Mouse (Mus musculus) heart, embryonic 12.5 days (tissue): ENCODE data around the gene Tsfm. TPM values are rescaled to one million over a fixed set of nuclear protein-coding genes. Genes with fewer than 3 reads are reported as not detected.

Experiments used
- ATAC-seq: fragments of 200-750 bp; cut with Nextera tagmentation; 2 replicates; pipeline ENCODE4 v1.8.0; 2017; ENCODE audit warnings: moderate TSS enrichment, moderate library complexity; ENCODE audit not compliant: insufficient number of reproducible peaks, low FRiP score
- H3K27ac ChIP-seq: fragments of 300-500 bp; sonication (generic); 2 replicates; pipeline ENCODE4 v1.5.1; 2016; ENCODE audit warnings: mild to moderate bottlenecking, moderate library complexity; ENCODE audit not compliant: poor library complexity, severe bottlenecking
- H3K27me3 ChIP-seq: fragments of 300-500 bp; sonication (generic); replicated peaks from 2 replicates; pipeline ENCODE4 v1.6.1; 2016; ENCODE audit warnings: mild to moderate bottlenecking, moderate library complexity
- H3K36me3 ChIP-seq: fragments of 300-500 bp; sonication (generic); 2 replicates; pipeline ENCODE4 v1.6.1; 2016; ENCODE audit warnings: mild to moderate bottlenecking, moderate library complexity
- H3K4me1 ChIP-seq: fragments of 300-500 bp; sonication (generic); replicated peaks from 2 replicates; pipeline ENCODE4 v1.6.1; 2016; ENCODE audit warnings: mild to moderate bottlenecking
- H3K4me2 ChIP-seq: fragments of 300-500 bp; sonication (generic); 2 replicates; pipeline ENCODE4 v1.6.1; 2016; ENCODE audit warnings: mild to moderate bottlenecking, moderate library complexity
- H3K4me3 ChIP-seq: fragments of 300-500 bp; sonication (generic); 2 replicates; pipeline ENCODE4 v1.5.1; 2016; ENCODE audit warnings: mild to moderate bottlenecking
- H3K9ac ChIP-seq: fragments of 300-500 bp; sonication (generic); 2 replicates; pipeline ENCODE4 v1.6.1; 2016; ENCODE audit warnings: mild to moderate bottlenecking, moderate library complexity
- H3K9me3 ChIP-seq: fragments of 300-500 bp; sonication (generic); replicated peaks from 2 replicates; pipeline ENCODE4 v1.6.1; 2016; ENCODE audit warnings: mild to moderate bottlenecking, moderate library complexity
- WGBS: fragments of 180-500 bp; shearing (Covaris S2); methylation state at CpG from one replicate; pipeline ENCODE4 v1.1.7; 2016; 5-methylcytosine and 5-hydroxymethylcytosine counted together
- polyA plus RNA-seq: library from polyadenylated mRNA; unstranded; fragments of >200 nt; fragmentation: Nextera tagmentation; extraction: Ambion mirVana; gene quantifications from 2 replicates; pipeline ENCODE4 v1.2.1, GENCODE M21; 2016

Tsfm gene
- polyA plus RNA-seq, 1 experiment from 2014 or later, result 99.4 TPM

GRCm38 (mm10) chr10:127036273-127036672 lies 5.6 kb upstream of the Tsfm start:
- no peak overlapping the region for H3K4me3 ChIP-seq
- H3K4me2 ChIP-seq, result no peak overlapping the region
- whole genome bisulfite sequencing, result 78% methylated on average over 12 of the region's 12 CpGs
- no peaks in the 10 kb centered on the region for H3K9me3 ChIP-seq
- H3K27me3 ChIP-seq, result peaks cover 18% of the 10 kb centered on the region
- ATAC-seq, result no peak
- H3K27ac ChIP-seq, result no peak overlapping the region
- no peak overlapping the region for H3K9ac ChIP-seq
- H3K4me1 ChIP-seq, result no peaks in the 10 kb centered on the region; the same call in 1 of the 2 replicates
- no peaks in the 10 kb centered on the region for H3K36me3 ChIP-seq

GRCm38 (mm10) chr10:127033301-127033741 lies 2.7 kb upstream of the Tsfm start:
- Histone ChIP-seq H3K36me3 (peaks cover 7% of the 10 kb centered on the region), H3K27ac (no peak overlapping the region), H3K4me1 (peaks cover 10% of the 10 kb centered on the region; the same call in 1 of the 2 replicates), H3K27me3 (peaks cover 9% of the 10 kb centered on the region), H3K9ac (no peak overlapping the region), H3K4me2 (no peak overlapping the region), H3K4me3 (no peak overlapping the region), H3K9me3 (no peaks in the 10 kb centered on the region)
- WGBS, result 82% methylated on average over 8 of the region's 8 CpGs
- ATAC-seq, result no peak

DNA sequence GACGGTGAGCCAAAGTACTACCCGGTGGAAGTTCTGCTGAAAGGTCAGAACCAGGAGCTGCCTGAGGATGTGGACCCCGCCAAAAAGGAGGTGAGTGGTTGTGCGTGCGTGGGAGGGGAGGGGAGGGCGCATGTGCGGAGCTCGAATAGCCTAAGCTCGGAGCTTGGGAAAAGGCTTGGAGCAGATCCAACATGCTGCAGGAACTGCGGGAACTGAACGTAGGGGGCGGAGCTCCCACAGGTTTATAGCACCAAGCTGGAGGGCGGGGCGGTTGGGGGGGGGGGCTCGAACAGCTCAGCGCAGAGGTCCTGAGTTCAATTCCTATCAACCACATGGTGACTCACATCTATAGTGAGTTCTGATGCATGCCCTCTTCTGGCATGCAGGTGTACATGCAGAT lies 12.2 kb downstream of the Tsfm start:
- H3K4me1 ChIP-seq, result no peaks in the 10 kb centered on the region
- ATAC-seq, result no peak
- H3K9ac ChIP-seq, result no peak overlapping the region
- H3K27ac ChIP-seq, result no peak overlapping the region
- H3K27me3 ChIP-seq, result no peaks in the 10 kb centered on the region
- H3K36me3 ChIP-seq, result peaks cover 32% of the 10 kb centered on the region
- WGBS, result 74% methylated on average over 16 of the region's 16 CpGs
- H3K9me3 ChIP-seq, result no peaks in the 10 kb centered on the region
- no peak overlapping the region for H3K4me3 ChIP-seq
- H3K4me2 ChIP-seq, result no peak overlapping the region

DNA sequence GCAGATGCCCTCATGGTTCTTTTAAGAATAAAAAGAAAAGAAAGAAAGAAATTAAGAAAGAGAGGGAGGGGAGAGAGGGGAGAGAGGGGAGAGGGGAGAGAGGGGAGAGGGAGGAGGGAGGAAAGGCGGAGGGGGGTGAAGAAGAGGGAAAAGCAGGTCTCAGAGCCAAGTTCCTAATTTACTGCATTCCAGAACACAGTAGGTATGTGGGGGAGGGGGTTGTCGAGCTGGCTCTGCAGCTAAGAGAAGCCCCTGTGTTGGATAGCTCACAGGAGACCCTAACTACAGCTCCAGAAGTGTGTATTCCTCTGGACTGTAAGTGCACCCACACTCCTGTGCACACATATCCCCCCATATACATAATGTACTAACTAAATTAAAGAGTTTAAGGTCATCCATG lies 13.6 kb downstream of the Tsfm start:
- Histone ChIP-seq H3K27me3 (no peaks in the 10 kb centered on the region), H3K4me3 (no peak overlapping the region), H3K9ac (no peak overlapping the region), H3K27ac (no peak overlapping the region), H3K4me1 (no peaks in the 10 kb centered on the region), H3K9me3 (no peaks in the 10 kb centered on the region), H3K4me2 (no peak overlapping the region), H3K36me3 (peaks cover 24% of the 10 kb centered on the region; the same call in 1 of the 2 replicates)
- 22% methylated on average over 2 of the region's 2 CpGs for WGBS
- ATAC-seq, result no peak

DNA sequence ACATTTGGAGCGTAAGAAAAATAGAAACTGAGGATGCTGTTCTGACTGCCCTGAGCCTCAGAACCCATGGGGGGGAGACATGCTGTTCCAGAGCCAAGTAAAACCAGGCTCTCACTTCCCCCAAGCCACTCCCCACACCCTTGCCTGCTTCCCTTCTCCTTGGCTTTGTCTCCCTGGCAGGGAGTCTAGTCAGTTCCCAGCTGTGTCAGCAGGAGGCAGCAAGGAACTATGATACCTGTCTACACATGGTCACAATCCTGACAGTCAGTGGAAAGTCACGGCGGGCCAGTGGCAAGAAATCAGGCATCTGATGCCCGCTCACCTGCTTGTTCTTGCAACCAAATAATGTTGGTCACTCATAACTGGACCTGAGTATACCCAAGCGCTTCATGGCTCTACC lies 14.2 kb downstream of the Tsfm start:
- H3K9me3 ChIP-seq, result no peaks in the 10 kb centered on the region
- no peak for ATAC-seq
- H3K27me3 ChIP-seq, result no peaks in the 10 kb centered on the region
- H3K4me2 ChIP-seq, result no peak overlapping the region
- no peak overlapping the region for H3K4me3 ChIP-seq
- no peak overlapping the region for H3K27ac ChIP-seq
- no peak overlapping the region for H3K9ac ChIP-seq
- H3K36me3 ChIP-seq, result peaks cover 20% of the 10 kb centered on the region; the same call in 1 of the 2 replicates
- no peaks in the 10 kb centered on the region for H3K4me1 ChIP-seq
- 53% methylated on average over 5 of the region's 5 CpGs for WGBS

- Histone ChIP-seq H3K4me1 (no peaks in the 10 kb centered on the region), H3K9me3 (no peaks in the 10 kb centered on the region), H3K27me3 (no peaks in the 10 kb centered on the region; the same call in 1 of the 2 replicates), H3K4me2 (no peak overlapping the region), H3K36me3 (peaks cover 14% of the 10 kb centered on the region), H3K4me3 (no peak overlapping the region), H3K9ac (no peak overlapping the region), H3K27ac (no peak overlapping the region)
- ATAC-seq, result no peak
- 79% methylated on average over 7 of the region's 7 CpGs for WGBS
These were observed 26.8 kb downstream of the Tsfm start for GRCm38 (mm10) chr10:127003806-127004205.

- 81% methylated on average over 8 of the region's 8 CpGs for WGBS
- no peaks in the 10 kb centered on the region; the same call in 1 of the 2 replicates for H3K27me3 ChIP-seq
- peaks cover 19% of the 10 kb centered on the region for H3K36me3 ChIP-seq
- H3K4me3 ChIP-seq, result no peak overlapping the region
- H3K9ac ChIP-seq, result no peak overlapping the region
- H3K4me1 ChIP-seq, result no peaks in the 10 kb centered on the region
- ATAC-seq, result no peak
- H3K9me3 ChIP-seq, result no peaks in the 10 kb centered on the region
- no peak overlapping the region for H3K27ac ChIP-seq
- no peak overlapping the region for H3K4me2 ChIP-seq
These were observed 27.3 kb downstream of the Tsfm start for GRCm38 (mm10) chr10:127003334-127003733.

DNA sequence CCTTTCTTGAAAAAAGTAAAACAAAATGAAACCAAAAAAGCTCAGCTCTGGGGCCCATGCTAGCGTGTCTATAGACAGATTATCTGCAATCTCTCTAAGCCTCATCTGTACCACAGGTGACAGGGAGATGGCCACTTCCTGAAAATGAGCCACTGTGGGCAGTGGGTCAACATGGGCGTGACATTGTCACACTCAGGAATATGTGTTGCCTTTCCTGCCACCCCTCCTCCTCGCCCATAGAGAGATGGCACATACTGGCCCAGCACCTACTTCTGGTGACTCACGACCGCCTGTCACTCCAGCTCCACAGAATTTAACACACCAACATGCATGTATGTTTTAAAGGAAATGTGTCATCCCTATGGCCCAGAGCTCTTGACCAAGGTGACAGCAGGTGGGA lies 27.9 kb downstream of the Tsfm start:
- H3K36me3 ChIP-seq, result peaks cover 25% of the 10 kb centered on the region
- no peak for ATAC-seq
- no peak overlapping the region for H3K4me2 ChIP-seq
- H3K9ac ChIP-seq, result no peak overlapping the region
- H3K4me1 ChIP-seq, result no peaks in the 10 kb centered on the region
- no peaks in the 10 kb centered on the region; the same call in 1 of the 2 replicates for H3K27me3 ChIP-seq
- H3K27ac ChIP-seq, result no peak overlapping the region
- no peaks in the 10 kb centered on the region for H3K9me3 ChIP-seq
- no peak overlapping the region for H3K4me3 ChIP-seq
- WGBS, result 86% methylated on average over 5 of the region's 5 CpGs

- Histone ChIP-seq H3K36me3 (peaks cover 32% of the 10 kb centered on the region), H3K4me1 (peaks cover 6% of the 10 kb centered on the region; the same call in 1 of the 2 replicates), H3K4me2 (no peak overlapping the region), H3K27me3 (no peaks in the 10 kb centered on the region; the same call in 1 of the 2 replicates), H3K9me3 (no peaks in the 10 kb centered on the region), H3K9ac (no peak overlapping the region), H3K27ac (no peak overlapping the region), H3K4me3 (no peak overlapping the region)
- WGBS, result 81% methylated on average over 1 of the region's 1 CpGs
- ATAC-seq, result no peak
These were observed 28.6 kb downstream of the Tsfm start for GRCm38 (mm10) chr10:127002056-127002455.

- Histone ChIP-seq H3K9ac (no peak overlapping the region), H3K9me3 (no peaks in the 10 kb centered on the region), H3K4me1 (peaks cover 6% of the 10 kb centered on the region; the same call in 1 of the 2 replicates), H3K4me3 (no peak overlapping the region), H3K27ac (no peak overlapping the region), H3K36me3 (peaks cover 32% of the 10 kb centered on the region), H3K4me2 (no peak overlapping the region), H3K27me3 (no peaks in the 10 kb centered on the region; the same call in 1 of the 2 replicates)
- ATAC-seq, result no peak
- 78% methylated on average over 9 of the region's 9 CpGs for WGBS
These were observed 29.3 kb downstream of the Tsfm start for GRCm38 (mm10) chr10:127001297-127001696.

- Histone ChIP-seq H3K4me3 (no peak within 1 kb of the TSS), H3K36me3 (peaks cover 39% of the 10 kb centered on the region), H3K4me2 (no peak within 1 kb of the TSS), H3K9me3 (no peaks in the 10 kb centered on the region), H3K27me3 (no peaks in the 10 kb centered on the region), H3K27ac (no peak within 1 kb of the TSS), H3K4me1 (peaks cover 6% of the 10 kb centered on the region; the same call in 1 of the 2 replicates), H3K9ac (no peak within 1 kb of the TSS)
- ATAC-seq, result no peak
- WGBS, result 92% methylated on average over 5 of the region's 5 CpGs
These were observed 30.1 kb downstream of the Tsfm start, which contains the start of gene Avil for GRCm38 (mm10) chr10:127000529-127000928. TSS of gene Avil (plus strand) at chr10:127000709.
